Mouse (Mus musculus) myocyte (in vitro differentiated cells): ENCODE measurements around the gene Zdhhc5.

Experiments used
- MYOD1 ChIP-seq, 3 experiments: IDR thresholded peaks; one replicate each; pipeline ENCODE4 v1.6.1; 2011; ENCODE audit warnings: control low read depth in 2 of 3, low read depth in 2 of 3, mild to moderate bottlenecking in 2 of 3, moderate library complexity in 1 of 3; ENCODE audit not compliant: insufficient read length in 2 of 3, control insufficient read depth in 1 of 3
- POLR2A ChIP-seq: IDR thresholded peaks from one replicate; pipeline ENCODE4 v1.6.1; 2011; ENCODE audit warnings: low read depth, mild to moderate bottlenecking, control low read depth, moderate library complexity; ENCODE audit not compliant: insufficient read length
- REST ChIP-seq: IDR thresholded peaks from one replicate; pipeline ENCODE4 v1.6.1; 2011; ENCODE audit warnings: mild to moderate bottlenecking, control low read depth, moderate library complexity; ENCODE audit not compliant: insufficient read depth, insufficient read length
- USF1 ChIP-seq: IDR thresholded peaks from one replicate; pipeline ENCODE4 v1.6.1; 2011; ENCODE audit warnings: low read depth, mild to moderate bottlenecking, control low read depth, moderate library complexity

DNA sequence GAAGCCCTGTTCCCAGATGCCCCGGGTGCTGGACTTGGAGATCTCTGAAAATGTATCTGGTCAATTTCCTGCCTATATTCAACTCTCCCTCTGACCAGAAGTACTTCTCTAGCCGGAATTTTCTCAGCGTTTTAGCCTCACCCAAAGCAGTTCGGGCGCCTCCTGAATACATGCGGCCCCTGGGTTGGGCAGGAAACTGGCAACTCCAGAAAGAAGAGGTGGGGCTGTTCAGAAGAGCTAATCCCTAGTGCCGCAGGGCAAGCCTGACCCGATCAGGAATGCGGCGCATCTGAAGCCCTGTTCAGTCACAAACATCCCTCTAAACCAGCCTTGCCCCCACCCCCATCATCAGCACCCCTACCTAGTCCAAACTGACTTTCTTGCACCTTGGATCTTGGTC lies 29.1 kb upstream of the Zdhhc5 start:
- TF ChIP-seq USF1 = no peak
- TF ChIP-seq POLR2A = no peak
- no peak for TF ChIP-seq REST
- no peak for TF ChIP-seq MYOD1 (IDR thresholded peaks at IDR 0.05; ENCODE audit: control insufficient read depth in 1 of 3, insufficient read length in 2 of 3, low read depth in 2 of 3)
